Mouse (Mus musculus): ENCODE measurements around the gene Rpl15. TPM values are rescaled to one million over a fixed set of nuclear protein-coding genes. Genes with fewer than 3 reads are reported as not detected.

The Rpl15 gene
- polyA plus RNA-seq (2015; fragmentation: Nextera tagmentation; extraction: Ambion mirVana) = 248 and 259 TPM in 2 replicates

GRCm38 (mm10) chr14:18270529-18271441, at the start of gene Rpl15, which contains the start of gene Nkiras1:
Gene Rpl15, minus strand, starts transcription at chr14:18271391.
Gene Nkiras1, plus strand, starts transcription at chr14:18271136.
- Histone ChIP-seq H3K4me1 (ENCODE audit: control insufficient read depth, insufficient read depth, low read depth, low read length) (peaks cover 14% of the 10 kb centered on the region), H3K36me3 (ENCODE audit: control insufficient read depth, insufficient read depth, low read length) (peaks cover 18% of the 10 kb centered on the region), H3K4me3 (ENCODE audit: low read length) (peak within 1 kb of the TSS; percentile 76), H3K27ac (ENCODE audit: low read depth, low read length) (peak within 1 kb of the TSS; percentile 88), H3K9ac (ENCODE audit: low read depth, low read length) (peak within 1 kb of the TSS; percentile 92), H3K4me2 (ENCODE audit: low read length) (peak within 1 kb of the TSS; percentile 82), H3K27me3 (replicated peaks; ENCODE audit: control insufficient read depth, insufficient read depth, low read length) (no peaks in the 10 kb centered on the region), H3K9me3 (ENCODE audit: control insufficient read depth, low read length) (no peaks in the 10 kb centered on the region)
- peak; percentile 99 for ATAC-seq
- under 1% methylated on average over 69 of the region's 78 CpGs for WGBS

- ATAC-seq = no peak
Measured at GRCm38 (mm10) chr14:18317457-18318411, 46.5 kb upstream of the Rpl15 start.

GRCm38 (mm10) chr14:18304165-18304564, 33.0 kb upstream of the Rpl15 start:
- Histone ChIP-seq H3K27me3 (replicated peaks; ENCODE audit: control insufficient read depth, insufficient read depth, low read length) (no peaks in the 10 kb centered on the region), H3K9ac (ENCODE audit: low read depth, low read length) (no peak overlapping the region), H3K36me3 (ENCODE audit: control insufficient read depth, insufficient read depth, low read length) (no peaks in the 10 kb centered on the region), H3K9me3 (ENCODE audit: control insufficient read depth, low read length) (no peaks in the 10 kb centered on the region), H3K4me3 (ENCODE audit: low read length) (no peak overlapping the region), H3K27ac (ENCODE audit: low read depth, low read length) (no peak overlapping the region), H3K4me2 (ENCODE audit: low read length) (no peak overlapping the region), H3K4me1 (ENCODE audit: control insufficient read depth, insufficient read depth, low read depth, low read length) (no peaks in the 10 kb centered on the region; the same call in none of the 2 replicates)
- 93% methylated on average over 5 of the region's 5 CpGs for WGBS
- ATAC-seq = 0 out of 2 replicates have a peak, but pooled peaks have one; percentile 37

More at GRCm38 (mm10) chr14:18317457-18318411, 46.5 kb upstream of the Rpl15 start:
- Histone ChIP-seq H3K9me3 (ENCODE audit: control insufficient read depth, low read length) (no peaks in the 10 kb centered on the region), H3K4me3 (ENCODE audit: low read length) (no peak overlapping the region), H3K36me3 (ENCODE audit: control insufficient read depth, insufficient read depth, low read length) (no peaks in the 10 kb centered on the region), H3K27me3 (replicated peaks; ENCODE audit: control insufficient read depth, insufficient read depth, low read length) (no peaks in the 10 kb centered on the region), H3K4me2 (ENCODE audit: low read length) (no peak overlapping the region), H3K27ac (ENCODE audit: low read depth, low read length) (no peak overlapping the region), H3K9ac (ENCODE audit: low read depth, low read length) (no peak overlapping the region), H3K4me1 (ENCODE audit: control insufficient read depth, insufficient read depth, low read depth, low read length) (no peaks in the 10 kb centered on the region)
- 78% methylated on average over 11 of the region's 11 CpGs for WGBS

- 77% methylated on average over 4 of the region's 4 CpGs for WGBS
- Histone ChIP-seq H3K4me3 (ENCODE audit: low read length) (no peak overlapping the region), H3K9ac (ENCODE audit: low read depth, low read length) (no peak overlapping the region), H3K4me1 (ENCODE audit: control insufficient read depth, insufficient read depth, low read depth, low read length) (no peaks in the 10 kb centered on the region; the same call in none of the 2 replicates), H3K36me3 (ENCODE audit: control insufficient read depth, insufficient read depth, low read length) (no peaks in the 10 kb centered on the region), H3K27me3 (replicated peaks; ENCODE audit: control insufficient read depth, insufficient read depth, low read length) (no peaks in the 10 kb centered on the region), H3K9me3 (ENCODE audit: control insufficient read depth, low read length) (no peaks in the 10 kb centered on the region), H3K4me2 (ENCODE audit: low read length) (no peak overlapping the region), H3K27ac (ENCODE audit: low read depth, low read length) (no peak overlapping the region)
- ATAC-seq = peak; percentile 71
Measured at GRCm38 (mm10) chr14:18303262-18303661, 32.1 kb upstream of the Rpl15 start.

GRCm38 (mm10) chr14:18302750-18303149, 31.6 kb upstream of the Rpl15 start:
- H3K4me3 ChIP-seq (ENCODE audit: low read length) = no peak overlapping the region
- no peaks in the 10 kb centered on the region for H3K9me3 ChIP-seq (ENCODE audit: control insufficient read depth, low read length)
- no peaks in the 10 kb centered on the region for H3K36me3 ChIP-seq (ENCODE audit: control insufficient read depth, insufficient read depth, low read length)
- no peak overlapping the region for H3K27ac ChIP-seq (ENCODE audit: low read depth, low read length)
- no peak overlapping the region for H3K4me2 ChIP-seq (ENCODE audit: low read length)
- no peak overlapping the region for H3K9ac ChIP-seq (ENCODE audit: low read depth, low read length)
- no peaks in the 10 kb centered on the region; the same call in none of the 2 replicates for H3K4me1 ChIP-seq (ENCODE audit: control insufficient read depth, insufficient read depth, low read depth, low read length)
- 78% methylated on average over 3 of the region's 3 CpGs for WGBS
- no peaks in the 10 kb centered on the region for H3K27me3 ChIP-seq (replicated peaks; ENCODE audit: control insufficient read depth, insufficient read depth, low read length)
- ATAC-seq = no peak

GRCm38 (mm10) chr14:18301591-18301990, 30.4 kb upstream of the Rpl15 start:
- H3K27me3 ChIP-seq (replicated peaks; ENCODE audit: control insufficient read depth, insufficient read depth, low read length) = no peaks in the 10 kb centered on the region
- H3K36me3 ChIP-seq (ENCODE audit: control insufficient read depth, insufficient read depth, low read length) = no peaks in the 10 kb centered on the region
- no peaks in the 10 kb centered on the region; the same call in none of the 2 replicates for H3K4me1 ChIP-seq (ENCODE audit: control insufficient read depth, insufficient read depth, low read depth, low read length)
- no peak overlapping the region for H3K27ac ChIP-seq (ENCODE audit: low read depth, low read length)
- WGBS = 87% methylated on average over 3 of the region's 3 CpGs
- H3K9ac ChIP-seq (ENCODE audit: low read depth, low read length) = no peak overlapping the region
- no peak for ATAC-seq
- no peaks in the 10 kb centered on the region for H3K9me3 ChIP-seq (ENCODE audit: control insufficient read depth, low read length)
- H3K4me2 ChIP-seq (ENCODE audit: low read length) = no peak overlapping the region
- no peak overlapping the region for H3K4me3 ChIP-seq (ENCODE audit: low read length)

- no peaks in the 10 kb centered on the region for H3K36me3 ChIP-seq (ENCODE audit: control insufficient read depth, insufficient read depth, low read length)
- no peaks in the 10 kb centered on the region; the same call in none of the 2 replicates for H3K4me1 ChIP-seq (ENCODE audit: control insufficient read depth, insufficient read depth, low read depth, low read length)
- H3K4me2 ChIP-seq (ENCODE audit: low read length) = no peak overlapping the region
- H3K4me3 ChIP-seq (ENCODE audit: low read length) = no peak overlapping the region
- no peak overlapping the region for H3K9ac ChIP-seq (ENCODE audit: low read depth, low read length)
- WGBS = 93% methylated on average over 2 of the region's 2 CpGs
- no peaks in the 10 kb centered on the region for H3K9me3 ChIP-seq (ENCODE audit: control insufficient read depth, low read length)
- no peak for ATAC-seq
- H3K27ac ChIP-seq (ENCODE audit: low read depth, low read length) = no peak overlapping the region
- H3K27me3 ChIP-seq (replicated peaks; ENCODE audit: control insufficient read depth, insufficient read depth, low read length) = no peaks in the 10 kb centered on the region
Measured at GRCm38 (mm10) chr14:18300676-18301075, 29.5 kb upstream of the Rpl15 start.

GRCm38 (mm10) chr14:18298874-18299273, 27.7 kb upstream of the Rpl15 start:
- ATAC-seq = no peak
- Histone ChIP-seq H3K4me2 (ENCODE audit: low read length) (no peak overlapping the region), H3K4me1 (ENCODE audit: control insufficient read depth, insufficient read depth, low read depth, low read length) (no peaks in the 10 kb centered on the region; the same call in 1 of the 2 replicates), H3K9me3 (ENCODE audit: control insufficient read depth, low read length) (no peaks in the 10 kb centered on the region), H3K4me3 (ENCODE audit: low read length) (no peak overlapping the region), H3K9ac (ENCODE audit: low read depth, low read length) (no peak overlapping the region), H3K27ac (ENCODE audit: low read depth, low read length) (no peak overlapping the region), H3K27me3 (replicated peaks; ENCODE audit: control insufficient read depth, insufficient read depth, low read length) (no peaks in the 10 kb centered on the region), H3K36me3 (ENCODE audit: control insufficient read depth, insufficient read depth, low read length) (no peaks in the 10 kb centered on the region)
- WGBS = 88% methylated on average over 2 of the region's 2 CpGs
